Mouse (Mus musculus): ENCODE measurements around the gene Gm49396.

Gene Gm49396

GRCm38 (mm10) chr7:30586455-30587020 lies 23.4 kb downstream of the Gm49396 start:
- DNase-seq (ENCODE audit: low read depth, low spot score): no peak

- no peak for DNase-seq (ENCODE audit: low read depth, low spot score)
Measured at GRCm38 (mm10) chr7:30587842-30588667, 24.9 kb downstream of the Gm49396 start.

GRCm38 (mm10) chr7:30588676-30589434 lies 25.7 kb downstream of the Gm49396 start, which contains the start of gene Kmt2b:
TSS of gene Kmt2b (minus strand) at chr7:30588726.
- peak; percentile 93 for DNase-seq (ENCODE audit: low read depth, low spot score)

- peak; percentile 67 for DNase-seq (ENCODE audit: low read depth, low spot score)
Measured at GRCm38 (mm10) chr7:30589435-30590301, 26.5 kb downstream of the Gm49396 start.

GRCm38 (mm10) chr7:30590927-30591604 lies 27.9 kb downstream of the Gm49396 start:
- no peak for DNase-seq (ENCODE audit: low read depth, low spot score)

- DNase-seq (ENCODE audit: low read depth, low spot score): no peak
Measured at GRCm38 (mm10) chr7:30591605-30591951, 28.4 kb downstream of the Gm49396 start.

- DNase-seq (ENCODE audit: low read depth, low spot score): no peak
Measured at GRCm38 (mm10) chr7:30592772-30593423, 29.8 kb downstream of the Gm49396 start.

GRCm38 (mm10) chr7:30593579-30594509 lies 30.7 kb downstream of the Gm49396 start:
- no peak for DNase-seq (ENCODE audit: low read depth, low spot score)

GRCm38 (mm10) chr7:30594510-30595024 lies 31.4 kb downstream of the Gm49396 start:
- no peak for DNase-seq (ENCODE audit: low read depth, low spot score)

GRCm38 (mm10) chr7:30596093-30596492 lies 32.9 kb downstream of the Gm49396 start:
- no peak for DNase-seq (ENCODE audit: low read depth, low spot score)

- no peak for DNase-seq (ENCODE audit: low read depth, low spot score)
Measured at GRCm38 (mm10) chr7:30596811-30597210, 33.7 kb downstream of the Gm49396 start.

GRCm38 (mm10) chr7:30598786-30599185 lies 35.6 kb downstream of the Gm49396 start, which contains the start of gene Zbtb32:
TSS of gene Zbtb32 (minus strand) at chr7:30598909.
- DNase-seq (ENCODE audit: low read depth, low spot score): no peak

- DNase-seq (ENCODE audit: low read depth, low spot score): peak; percentile 87
Measured at GRCm38 (mm10) chr7:30599933-30600353, 36.8 kb downstream of the Gm49396 start.

- no peak for DNase-seq (ENCODE audit: low read depth, low spot score)
Measured at GRCm38 (mm10) chr7:30600651-30601050, 37.5 kb downstream of the Gm49396 start.

- DNase-seq (ENCODE audit: low read depth, low spot score): no peak
Measured at GRCm38 (mm10) chr7:30602583-30602982, 39.4 kb downstream of the Gm49396 start.

GRCm38 (mm10) chr7:30604424-30604823 lies 41.3 kb downstream of the Gm49396 start:
- DNase-seq (ENCODE audit: low read depth, low spot score): no peak

- DNase-seq (ENCODE audit: low read depth, low spot score): no peak
Measured at GRCm38 (mm10) chr7:30604944-30605343, 41.8 kb downstream of the Gm49396 start.

GRCm38 (mm10) chr7:30607706-30608309 lies 44.7 kb downstream of the Gm49396 start:
- no peak for DNase-seq (ENCODE audit: low read depth, low spot score)
